Mouse (Mus musculus) kidney, postnatal 0 days (tissue): Measurements from ENCODE around the gene Odc1. TPM values are rescaled to one million over a fixed set of nuclear protein-coding genes. Genes with fewer than 3 reads are reported as not detected.
"Not testable (repeated sequence)": the region's sequence is repeated elsewhere in the genome, so short reads cannot be mapped to it uniquely, and the experiment has no call there.

ENCODE experiments used
- ATAC-seq: fragments of 200-750 bp; cut with Nextera tagmentation; replicated peaks from 2 replicates; pipeline ENCODE4 v1.8.0; 2017; ENCODE audit warnings: low read depth, moderate number of reproducible peaks, moderate TSS enrichment, moderate library complexity; ENCODE audit not compliant: low FRiP score
- DNase-seq: peaks from one replicate; pipeline ENCODE4 v3.0.0-alpha.2; 2016; ENCODE audit warnings: low spot score
- H3K27ac ChIP-seq: fragments of 300-500 bp; sonication (generic); 2 replicates; pipeline ENCODE4 v1.5.1; 2014; ENCODE audit warnings: mild to moderate bottlenecking
- H3K27me3 ChIP-seq: fragments of 300-500 bp; sonication (generic); 2 replicates; pipeline ENCODE4 v1.6.1; 2014; ENCODE audit warnings: low read length, mixed read lengths; ENCODE audit not compliant: insufficient read depth
- H3K36me3 ChIP-seq: fragments of 300-500 bp; sonication (generic); 2 replicates; pipeline ENCODE4 v1.6.1; 2014; ENCODE audit warnings: low read length, mixed read lengths; ENCODE audit not compliant: insufficient read depth
- H3K4me1 ChIP-seq: fragments of 300-500 bp; sonication (generic); replicated peaks from 2 replicates; pipeline ENCODE4 v1.6.1; 2014; ENCODE audit warnings: antibody characterized with exemption, low read length, mixed read lengths; ENCODE audit not compliant: insufficient read depth
- H3K4me2 ChIP-seq: fragments of 300-500 bp; sonication (generic); 2 replicates; pipeline ENCODE4 v1.6.1; 2014; ENCODE audit warnings: mild to moderate bottlenecking, low read length, moderate library complexity, mixed read lengths
- H3K4me3 ChIP-seq: fragments of 300-500 bp; sonication (generic); replicated peaks from 2 replicates; pipeline ENCODE4 v1.5.1; 2014; ENCODE audit warnings: low read depth, low read length
- H3K9ac ChIP-seq: fragments of 300-500 bp; sonication (generic); 2 replicates; pipeline ENCODE4 v1.6.1; 2014; ENCODE audit warnings: low read depth, low read length
- H3K9me3 ChIP-seq: fragments of 300-500 bp; sonication (generic); replicated peaks from 2 replicates; pipeline ENCODE4 v1.6.1; 2016; ENCODE audit warnings: low read length, inconsistent platforms, mixed read lengths
- CTCF ChIP-seq: IDR thresholded peaks from 2 replicates; pipeline ENCODE4 v1.5.1; 2016; ENCODE audit warnings: antibody characterized with exemption, low read depth, mild to moderate bottlenecking, moderate library complexity
- WGBS: fragments of 180-500 bp; shearing (Covaris S2); extraction: QIAGEN DNeasy Blood & Tissue Kit; methylation state at CpG from one replicate; pipeline ENCODE4 v1.1.7; 2014; 5-methylcytosine and 5-hydroxymethylcytosine counted together
- polyA plus RNA-seq: library from polyadenylated mRNA; unstranded; fragments of >200 nt; fragmentation: Nextera tagmentation; extraction: Ambion mirVana; gene quantifications from 2 replicates; pipeline ENCODE4 v1.2.1, GENCODE M21; 2015

Odc1 gene
- polyA plus RNA-seq, 1 experiment from 2014 or later: 149 TPM

GRCm38 (mm10) chr12:17548505-17548904 is 3.9 kb downstream of the Odc1 start:
- TF ChIP-seq CTCF: no peak
- Histone ChIP-seq H3K36me3 (peaks cover 28% of the 10 kb centered on the region; the same call in 1 of the 2 replicates), H3K9ac (no peak overlapping the region), H3K4me1 (no peaks in the 10 kb centered on the region), H3K4me3 (no peak overlapping the region), H3K27ac (no peak overlapping the region), H3K27me3 (no peaks in the 10 kb centered on the region), H3K9me3 (no peaks in the 10 kb centered on the region), H3K4me2 (no peak overlapping the region)
- 74% methylated on average over 5 of the region's 5 CpGs for WGBS
- DNase-seq (no peak), ATAC-seq (no peak)

DNA sequence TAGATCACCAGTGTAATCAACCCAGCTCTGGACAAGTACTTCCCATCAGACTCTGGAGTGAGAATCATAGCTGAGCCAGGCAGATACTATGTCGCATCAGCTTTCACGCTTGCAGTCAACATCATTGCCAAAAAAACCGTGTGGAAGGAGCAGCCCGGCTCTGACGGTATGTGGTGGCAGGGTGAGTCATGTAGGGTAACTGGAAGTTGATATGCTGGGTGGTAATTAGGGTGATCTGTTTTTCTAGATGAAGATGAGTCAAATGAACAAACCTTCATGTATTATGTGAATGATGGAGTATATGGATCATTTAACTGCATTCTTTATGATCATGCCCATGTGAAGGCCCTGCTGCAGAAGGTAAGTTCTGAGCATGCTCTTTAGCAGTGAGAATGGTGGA is 4.8 kb downstream of the Odc1 start:
- not testable (repeated sequence) for H3K4me2 ChIP-seq, ATAC-seq, H3K9me3 ChIP-seq, H3K4me3 ChIP-seq, H3K4me1 ChIP-seq, H3K27me3 ChIP-seq, H3K27ac ChIP-seq, H3K9ac ChIP-seq, DNase-seq
- WGBS: 82% methylated on average over 5 of the region's 5 CpGs
- peaks cover 28% of the 10 kb centered on the region; the same call in 1 of the 2 replicates for H3K36me3 ChIP-seq

DNA sequence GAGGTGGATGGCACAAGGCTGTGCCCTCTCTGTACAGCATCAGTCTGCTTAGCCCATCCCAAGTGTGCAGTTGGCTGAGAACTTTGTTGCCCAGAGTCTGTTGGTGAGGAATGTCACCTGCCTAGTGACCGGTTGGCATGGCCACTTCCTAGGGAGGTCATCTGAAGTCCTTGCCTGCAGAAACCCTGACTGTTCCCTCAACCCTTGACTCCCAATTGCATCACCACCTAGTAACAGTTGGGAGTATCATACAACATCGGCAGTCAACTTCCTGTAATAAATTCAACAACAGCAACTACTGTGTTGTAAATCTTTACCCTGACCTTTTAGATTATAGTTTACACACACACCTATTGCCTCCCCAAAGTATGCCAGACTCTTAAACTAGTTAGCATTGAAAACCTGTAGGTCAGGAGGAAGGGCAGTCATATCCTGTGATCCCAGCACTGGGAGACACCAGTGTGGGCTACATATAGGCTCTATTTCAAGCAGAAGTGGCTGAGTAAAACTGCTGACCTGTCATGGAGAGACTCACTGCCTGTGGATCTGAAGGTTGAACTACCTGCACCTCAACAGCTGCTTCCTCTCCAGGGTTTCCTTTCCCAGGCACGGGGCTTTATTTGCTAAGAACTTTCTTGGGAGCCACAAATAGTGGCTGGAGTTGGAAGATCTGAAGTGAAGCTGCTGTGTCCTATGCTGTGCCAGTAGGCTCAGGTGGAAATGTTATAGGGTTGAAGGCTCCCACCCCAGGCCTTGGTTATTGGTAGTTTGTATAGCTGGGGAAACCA is 6.8 kb downstream of the Odc1 start:
- no peak for TF ChIP-seq CTCF
- no peak overlapping the region for H3K4me2 ChIP-seq
- ATAC-seq (0 out of 2 replicates have a peak, but pooled peaks have one; percentile 10), DNase-seq (no peak)
- H3K36me3 ChIP-seq: peaks cover 28% of the 10 kb centered on the region; the same call in 1 of the 2 replicates
- no peak overlapping the region for H3K4me3 ChIP-seq
- 57% methylated on average over 3 of the region's 3 CpGs for WGBS
- H3K9me3 ChIP-seq: no peaks in the 10 kb centered on the region
- no peaks in the 10 kb centered on the region for H3K4me1 ChIP-seq
- H3K27ac ChIP-seq: no peak overlapping the region
- H3K27me3 ChIP-seq: no peaks in the 10 kb centered on the region
- no peak overlapping the region for H3K9ac ChIP-seq

- 77% methylated on average over 3 of the region's 3 CpGs for WGBS
- no peak for TF ChIP-seq CTCF
- no peaks in the 10 kb centered on the region for H3K4me1 ChIP-seq
- no peak for DNase-seq
- no peak overlapping the region for H3K9ac ChIP-seq
- H3K9me3 ChIP-seq: no peaks in the 10 kb centered on the region
- ATAC-seq: no peak
- H3K27me3 ChIP-seq: no peaks in the 10 kb centered on the region
- H3K4me3 ChIP-seq: no peak overlapping the region
- H3K27ac ChIP-seq: no peak overlapping the region
- H3K4me2 ChIP-seq: no peak overlapping the region
- peaks cover 27% of the 10 kb centered on the region; the same call in 1 of the 2 replicates for H3K36me3 ChIP-seq
Measured at GRCm38 (mm10) chr12:17552420-17552819, 7.8 kb downstream of the Odc1 start.

DNA sequence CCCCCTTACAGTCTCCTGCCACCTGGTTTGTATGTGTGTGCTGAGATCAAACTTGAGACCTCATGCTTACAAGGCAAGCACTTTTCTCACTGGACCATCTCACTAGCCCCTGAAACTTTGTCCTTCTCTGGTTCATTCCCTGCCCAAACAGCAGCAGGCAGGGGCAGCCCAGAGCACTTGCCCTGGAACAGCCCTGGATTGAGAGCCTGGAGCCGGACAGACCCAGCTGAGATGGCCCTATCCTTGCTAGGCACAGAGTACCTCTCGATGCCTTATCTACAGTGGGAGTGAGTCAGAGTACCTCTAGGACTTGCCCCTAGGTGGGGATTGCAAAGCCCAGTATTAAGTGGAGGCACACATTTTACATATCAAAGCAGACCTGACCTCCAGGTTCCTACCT is 8.4 kb downstream of the Odc1 start:
- Histone ChIP-seq H3K27me3 (no peaks in the 10 kb centered on the region), H3K9ac (no peak overlapping the region), H3K4me2 (no peak overlapping the region), H3K36me3 (peaks cover 21% of the 10 kb centered on the region; the same call in 1 of the 2 replicates), H3K27ac (no peak overlapping the region), H3K4me3 (no peak overlapping the region), H3K4me1 (no peaks in the 10 kb centered on the region), H3K9me3 (no peaks in the 10 kb centered on the region)
- 74% methylated on average over 2 of the region's 2 CpGs for WGBS
- no peak for DNase-seq
- TF ChIP-seq CTCF: no peak
- no peak for ATAC-seq

GRCm38 (mm10) chr12:17553627-17554026 is 9.0 kb downstream of the Odc1 start:
- H3K4me2 ChIP-seq: no peak overlapping the region
- H3K4me1 ChIP-seq: no peaks in the 10 kb centered on the region
- no peaks in the 10 kb centered on the region for H3K27me3 ChIP-seq
- H3K36me3 ChIP-seq: peaks cover 16% of the 10 kb centered on the region; the same call in 1 of the 2 replicates
- DNase-seq (no peak), ATAC-seq (no peak)
- H3K9me3 ChIP-seq: no peaks in the 10 kb centered on the region
- no peak overlapping the region for H3K27ac ChIP-seq
- 73% methylated on average over 5 of the region's 5 CpGs for WGBS
- H3K4me3 ChIP-seq: no peak overlapping the region
- TF ChIP-seq CTCF: no peak
- H3K9ac ChIP-seq: no peak overlapping the region
